Mouse (Mus musculus): ENCODE measurements around the gene Btbd6. TPM values are rescaled to one million over a fixed set of nuclear protein-coding genes. Genes with fewer than 3 reads are reported as not detected.

Btbd6 gene
- total RNA-seq, 2 experiments from 2014 or later, result 16.8 TPM

DNA sequence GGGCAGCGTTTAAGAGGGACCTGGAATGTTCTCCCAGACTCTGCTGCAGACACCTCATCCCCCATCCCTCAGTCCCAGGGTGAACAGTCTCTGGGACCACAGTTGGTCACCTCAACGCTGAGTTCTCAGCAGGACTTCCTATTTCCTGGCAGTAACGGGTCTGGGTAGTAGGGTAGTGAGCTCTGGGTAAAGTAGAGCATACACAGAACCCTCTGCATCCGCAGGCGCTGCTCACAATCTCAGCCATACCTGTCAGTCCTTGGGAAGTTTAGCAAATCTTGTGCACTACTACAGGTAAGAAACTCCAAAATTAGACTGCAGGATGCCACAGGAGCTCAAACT, 24.8 kb downstream of the Btbd6 start:
- DNase-seq, result no peak
- intact Hi-C loops (cut with DNase I), result no loop called here

DNA sequence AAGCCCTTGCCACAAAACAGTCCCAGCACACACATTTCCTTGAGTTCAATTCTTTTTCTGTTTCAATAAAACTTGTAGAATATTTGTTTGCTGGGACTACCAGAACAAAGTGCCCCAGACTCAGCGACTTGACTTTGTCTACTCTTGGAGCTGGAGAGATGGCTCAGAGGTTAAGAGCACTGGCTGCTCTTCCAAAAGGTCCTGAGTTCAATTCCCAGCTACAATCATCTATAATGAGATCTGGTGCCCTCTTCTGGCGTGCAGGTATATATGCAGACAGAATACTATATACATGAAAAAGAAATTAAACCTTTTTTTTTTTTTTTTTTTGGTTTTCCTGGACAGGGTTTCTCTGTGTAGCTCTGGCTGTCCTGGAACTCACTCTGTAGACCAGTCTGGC, 26.4 kb downstream of the Btbd6 start:
- intact Hi-C loops (cut with DNase I), result no loop called here
- DNase-seq, result no peak

DNA sequence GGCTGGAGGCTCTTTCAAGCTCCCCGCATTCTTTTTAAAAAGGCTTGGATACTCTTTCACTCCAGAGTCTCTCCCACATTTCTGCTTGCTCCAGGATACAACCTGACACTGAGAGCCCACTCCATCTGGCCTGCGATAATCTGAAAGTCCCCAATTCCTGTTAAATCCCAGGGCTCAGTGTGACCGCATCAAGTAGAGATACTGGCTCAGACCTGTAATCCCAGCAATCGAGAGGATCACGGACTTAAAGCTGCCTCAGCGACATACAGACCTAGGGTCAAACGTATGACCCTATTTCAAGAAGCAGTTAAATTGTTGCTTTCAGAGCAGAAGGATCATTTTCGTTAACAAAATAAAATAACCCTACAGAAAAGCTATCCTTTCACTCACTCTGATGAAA, 27.7 kb downstream of the Btbd6 start:
- no peak for DNase-seq
- intact Hi-C loops (cut with DNase I), result loop anchor here (2.0 kb wide), 3 partner anchors 41 to 151 kb away; no protein-coding TSS in a partner anchor

- intact Hi-C loops (cut with DNase I), result loop anchor here (2.0 kb wide), 3 partner anchors 40 to 150 kb away; no protein-coding TSS in a partner anchor
- DNase-seq, result peak; percentile 68 to 77
Observed at GRCm38 (mm10) chr12:113004993-113005392, 28.7 kb downstream of the Btbd6 start.

DNA sequence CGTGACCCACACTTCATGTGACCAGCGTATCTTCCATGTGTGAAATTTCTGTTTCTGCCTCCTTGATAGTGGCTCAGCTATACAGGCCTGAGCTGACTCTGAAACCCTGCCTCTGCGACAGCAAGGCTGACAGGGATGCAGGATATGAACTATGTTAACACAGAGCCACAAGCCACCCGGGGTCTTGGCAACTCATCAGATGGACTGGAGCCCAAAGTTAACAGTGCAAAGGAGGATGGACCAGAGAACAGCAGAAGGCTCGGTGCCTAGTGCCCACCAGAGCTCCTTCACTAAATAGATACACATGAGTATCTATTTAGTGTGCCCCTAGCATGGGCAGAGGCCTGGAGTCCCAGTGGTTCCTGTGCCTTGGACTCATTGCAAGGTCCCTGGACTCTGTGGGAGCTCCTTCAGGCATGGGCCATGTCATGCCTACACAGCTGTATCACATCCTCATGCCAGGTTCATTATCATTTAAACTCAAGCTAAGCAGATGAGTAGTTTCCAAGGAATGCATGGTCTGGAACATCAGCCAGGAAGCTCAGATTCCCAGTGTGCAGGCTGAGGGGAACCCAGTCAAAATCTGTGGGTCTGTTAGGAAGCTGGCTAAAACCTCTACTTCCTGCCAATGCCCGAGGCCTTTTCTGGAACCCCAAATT, 35.5 kb downstream of the Btbd6 start:
- DNase-seq, result peak; percentile 29 to 60
- intact Hi-C loops (cut with DNase I), result no loop called here

- DNase-seq, result no peak
- intact Hi-C loops (cut with DNase I), result no loop called here
Observed at GRCm38 (mm10) chr12:113012443-113012842, 36.2 kb downstream of the Btbd6 start.

- intact Hi-C loops (cut with DNase I), result no loop called here
Observed at GRCm38 (mm10) chr12:113013021-113013491, 36.8 kb downstream of the Btbd6 start.

DNA sequence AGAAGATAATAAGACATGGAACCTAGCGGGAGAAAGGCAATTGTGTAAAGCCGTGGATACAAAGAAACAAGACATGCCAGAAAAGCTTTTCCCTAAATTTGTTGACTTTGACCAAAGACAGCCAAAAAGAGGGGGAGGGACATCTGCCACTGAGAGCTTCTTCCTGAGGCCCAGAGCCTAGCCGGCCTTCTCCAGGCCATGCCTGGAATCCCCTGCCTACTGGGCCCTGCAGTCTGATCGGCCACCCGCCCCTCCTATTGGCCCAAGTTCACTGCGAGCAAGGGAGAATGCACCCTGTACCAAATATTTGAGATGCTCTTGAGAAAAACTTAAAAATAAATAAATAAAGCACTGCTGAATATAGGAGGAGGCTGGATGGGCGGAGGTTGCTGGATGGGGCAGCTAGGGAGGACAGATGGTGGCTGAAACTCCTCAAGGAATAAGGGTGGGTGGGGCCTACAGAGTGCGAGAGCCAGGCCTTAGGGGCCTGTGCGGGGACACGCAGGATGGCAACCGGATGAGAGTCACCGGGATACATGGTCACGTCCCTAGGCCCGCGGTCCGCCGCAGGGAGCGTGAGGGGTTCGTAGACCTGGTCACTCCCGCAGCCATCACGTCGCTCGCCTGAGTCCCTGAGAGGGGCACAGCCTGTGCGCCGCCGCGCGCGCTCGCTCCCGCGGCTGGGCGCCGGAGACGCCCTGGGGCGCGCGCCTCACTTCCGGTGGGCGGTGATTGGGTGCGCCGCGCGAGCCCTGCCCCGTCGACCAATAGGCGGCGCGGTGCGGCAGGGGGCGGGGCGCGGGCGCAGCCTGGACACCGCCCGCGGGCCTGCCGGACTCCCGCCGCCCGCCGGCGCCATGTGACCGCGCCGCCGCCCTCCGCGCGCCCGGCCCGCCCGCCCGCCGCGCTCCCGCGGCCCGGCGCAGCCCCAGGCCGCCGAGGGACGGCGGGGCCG, 37.6 kb downstream of the Btbd6 start, which contains the start of gene Pacs2:
Pacs2 (plus strand) TSS at position 905 of the 955 bp plus-strand sequence.
- intact Hi-C loops (cut with DNase I), result loop anchor here (2.0 kb wide), 1 partner anchor 61 kb away; the partner anchor contains the start of gene Tex22
- DNase-seq, result peak; percentile 98 to 99

More at GRCm38 (mm10) chr12:113013021-113013491, 36.8 kb downstream of the Btbd6 start:
- DNase-seq, result peak; percentile 39 to 55

DNA sequence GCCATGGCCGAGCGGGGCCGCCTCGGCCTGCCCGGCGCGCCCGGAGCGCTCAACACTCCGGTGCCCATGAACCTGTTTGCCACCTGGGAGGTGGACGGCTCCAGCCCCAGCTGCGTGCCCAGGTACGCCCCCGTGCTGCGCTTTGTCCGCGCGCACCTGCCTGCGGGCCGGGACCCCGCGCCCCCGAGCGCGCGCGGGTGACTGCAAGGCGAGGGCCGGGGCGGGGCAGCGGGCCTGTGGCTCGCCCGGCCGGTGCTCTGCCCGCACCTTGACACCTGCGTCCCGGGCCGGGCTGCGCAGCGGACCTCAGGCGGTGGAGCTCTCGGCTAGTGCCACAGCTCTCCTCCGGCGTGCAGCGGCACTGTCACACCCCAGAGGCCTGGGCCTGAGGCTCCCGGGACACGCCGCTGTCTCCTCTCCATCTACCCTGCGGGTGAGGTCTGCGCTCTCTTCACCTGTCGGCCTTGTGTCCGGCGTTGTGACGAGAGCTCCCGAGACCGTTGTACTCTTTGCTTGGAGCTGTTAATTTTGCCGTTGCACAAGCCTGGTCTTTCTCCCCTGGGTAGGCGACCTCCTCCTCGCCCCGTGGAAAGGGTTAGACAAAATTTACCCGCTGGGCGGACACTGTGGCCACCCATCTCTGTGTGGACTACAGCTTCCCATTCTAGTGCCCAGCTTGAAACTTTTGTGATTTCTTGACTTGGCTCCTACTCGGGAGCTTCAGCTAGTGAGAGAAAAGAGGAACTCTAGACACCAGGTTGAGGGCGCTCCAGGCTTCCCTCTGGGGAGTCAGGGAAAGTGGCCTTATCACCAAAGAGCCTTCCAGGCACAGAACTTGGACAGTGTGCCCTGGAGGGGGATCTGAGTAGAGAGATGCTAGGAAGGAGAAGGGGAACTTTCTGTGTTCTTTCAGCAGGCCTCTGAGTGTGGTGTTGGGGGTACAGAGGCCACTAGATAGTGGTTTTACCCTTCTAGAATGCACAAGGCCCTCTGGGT, 38.6 kb downstream of the Btbd6 start:
- DNase-seq, result peak; percentile 37 to 38
- intact Hi-C loops (cut with DNase I), result loop anchor here (2.0 kb wide), 1 partner anchor 60 kb away; the partner anchor contains the start of gene Tex22

- intact Hi-C loops (cut with DNase I), result loop anchor here (2.0 kb wide), 1 partner anchor 59 kb away; the partner anchor contains the start of gene Tex22
- DNase-seq, result no peak
Observed at GRCm38 (mm10) chr12:113015956-113016355, 39.7 kb downstream of the Btbd6 start.

DNA sequence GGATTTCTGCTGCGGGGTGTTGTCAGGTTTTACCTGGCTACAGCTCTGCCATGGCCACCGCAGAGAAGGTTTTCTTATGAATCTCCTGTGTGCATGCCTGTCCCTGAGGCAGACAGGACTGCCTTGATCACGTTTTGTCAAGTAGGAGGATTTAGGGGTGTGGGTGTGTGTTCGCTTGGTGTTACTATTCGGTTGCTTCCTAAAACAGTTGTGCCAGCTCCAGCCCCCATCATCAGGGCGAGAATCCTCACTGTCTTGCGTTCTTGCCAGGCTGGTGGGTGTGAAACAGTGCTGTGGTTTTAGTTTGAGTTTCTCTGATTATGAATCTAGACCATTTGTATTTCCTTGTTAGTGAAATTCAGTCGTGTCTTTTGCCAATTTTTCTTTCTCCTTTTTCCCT, 40.7 kb downstream of the Btbd6 start:
- intact Hi-C loops (cut with DNase I), result no loop called here
- DNase-seq, result no peak

GRCm38 (mm10) chr12:113017429-113017984, 41.2 kb downstream of the Btbd6 start:
- intact Hi-C loops (cut with DNase I), result no loop called here
- no peak for DNase-seq

GRCm38 (mm10) chr12:113018763-113019162, 42.5 kb downstream of the Btbd6 start:
- intact Hi-C loops (cut with DNase I), result no loop called here
- no peak for DNase-seq

DNA sequence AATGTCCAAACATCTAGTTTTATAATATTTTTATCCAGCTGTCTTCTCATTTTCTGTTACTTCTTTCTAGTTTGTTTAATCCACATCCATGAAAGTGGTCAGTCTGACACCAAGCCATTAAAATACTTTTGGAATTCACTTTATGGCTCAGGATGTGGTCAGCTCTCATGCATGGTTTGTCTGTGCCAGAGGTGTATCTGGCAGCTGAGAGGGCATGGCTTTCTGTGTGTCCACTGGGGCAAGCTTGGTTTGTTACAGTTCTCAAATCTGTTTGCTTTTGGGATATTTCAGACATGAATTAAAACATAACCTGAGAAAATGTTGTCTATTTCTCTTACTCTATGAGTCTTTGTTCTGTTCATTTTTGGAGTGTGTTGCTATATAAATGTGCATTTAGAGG, 45.2 kb downstream of the Btbd6 start:
- intact Hi-C loops (cut with DNase I), result no loop called here
- DNase-seq, result no peak

- no peak for DNase-seq
- intact Hi-C loops (cut with DNase I), result no loop called here
Observed at GRCm38 (mm10) chr12:113023082-113023481, 46.8 kb downstream of the Btbd6 start.

DNA sequence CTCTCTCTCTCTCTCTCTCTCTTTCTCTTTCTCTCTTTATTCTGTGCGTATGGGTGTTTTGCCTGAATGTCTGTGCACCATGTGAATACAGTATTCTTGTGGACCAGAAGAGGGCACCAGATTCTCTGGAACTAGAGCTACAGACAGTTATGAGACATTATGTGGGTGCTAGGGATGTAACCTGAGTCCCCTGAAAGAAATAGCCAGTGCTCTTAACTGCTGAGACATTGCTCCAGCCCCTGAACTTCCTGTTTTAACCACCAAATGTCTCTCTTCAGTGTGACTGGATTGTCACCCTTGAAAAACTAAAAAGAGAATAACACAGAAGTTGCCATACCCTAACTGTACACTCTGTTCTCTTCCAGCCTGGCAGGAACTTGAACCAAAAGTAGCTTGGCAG, 50.3 kb downstream of the Btbd6 start:
- intact Hi-C loops (cut with DNase I), result no loop called here
- DNase-seq, result no peak

DNA sequence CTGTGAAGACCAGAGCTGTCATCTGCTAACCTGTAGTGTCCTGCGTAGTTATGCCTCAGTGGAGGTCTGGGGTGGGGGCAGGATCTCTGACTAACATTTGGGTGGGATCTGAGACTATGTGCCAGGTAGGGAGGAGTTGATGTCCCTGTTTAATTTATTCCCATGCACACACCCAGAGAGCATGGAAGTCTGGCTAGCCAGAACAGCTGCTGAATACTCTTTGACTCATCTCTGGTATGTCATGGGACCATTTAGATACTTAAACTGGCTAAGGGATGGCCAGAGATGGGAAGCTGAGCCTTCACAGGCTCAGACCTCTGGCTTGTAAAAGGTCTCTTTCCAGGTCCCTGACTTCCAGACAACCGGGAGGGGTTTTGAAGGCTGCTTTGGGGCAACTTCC, 51.2 kb downstream of the Btbd6 start:
- intact Hi-C loops (cut with DNase I), result no loop called here
- no peak for DNase-seq

DNA sequence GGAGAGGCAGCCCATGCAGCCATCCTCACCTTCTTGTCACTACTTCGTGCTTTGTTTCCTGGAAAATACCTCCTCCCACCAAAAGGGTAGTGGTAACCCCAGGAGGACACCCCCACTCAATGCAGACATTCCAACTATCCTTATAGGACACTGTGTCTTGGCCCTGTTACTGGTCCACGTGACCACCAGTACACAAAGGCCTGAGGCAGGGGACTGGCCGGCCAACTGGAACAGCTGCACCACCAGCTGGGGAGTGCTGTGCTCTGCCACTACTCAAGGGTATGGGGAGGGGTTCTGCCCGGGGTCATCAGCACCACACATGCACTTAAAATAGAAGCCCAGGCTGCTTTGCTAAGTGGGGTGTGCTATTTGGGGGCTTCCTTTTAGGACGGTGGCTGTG, 51.8 kb downstream of the Btbd6 start:
- intact Hi-C loops (cut with DNase I), result no loop called here
- DNase-seq, result no peak

Data from heart, postnatal 14 days (tissue).